Mouse (Mus musculus): ENCODE data around the gene Tmem167b. TPM values are rescaled to one million over a fixed set of nuclear protein-coding genes. Genes with fewer than 3 reads are reported as not detected.

The Tmem167b gene
- total RNA-seq, 4 experiments from 2014 or later: 14.8 to 16.5 (median 16.1) TPM

- DNase-seq (ENCODE audit: low spot score in 2 of 2): peak; percentile 60 to 70
These were observed 25.0 kb downstream of the Tmem167b start for GRCm38 (mm10) chr3:108537303-108537702.

GRCm38 (mm10) chr3:108536517-108537260 is 25.6 kb downstream of the Tmem167b start, which contains the start of gene 5330417C22Rik:
Gene 5330417C22Rik (minus strand): TSS chr3:108536536.
- DNase-seq (ENCODE audit: low spot score in 2 of 2): no peak

GRCm38 (mm10) chr3:108535896-108536516 is 26.3 kb downstream of the Tmem167b start:
- DNase-seq (ENCODE audit: low spot score in 2 of 2): no peak

- DNase-seq (ENCODE audit: low spot score in 2 of 2): no peak
These were observed 28.3 kb downstream of the Tmem167b start, which contains the start of gene 1700013F07Rik for GRCm38 (mm10) chr3:108533951-108534350. Gene 1700013F07Rik (plus strand): TSS chr3:108534150.

GRCm38 (mm10) chr3:108533114-108533885 is 29.0 kb downstream of the Tmem167b start:
- DNase-seq (ENCODE audit: low spot score in 2 of 2): no peak

- no peak for DNase-seq (ENCODE audit: low spot score in 2 of 2)
These were observed 33.8 kb downstream of the Tmem167b start for GRCm38 (mm10) chr3:108528489-108528888.

GRCm38 (mm10) chr3:108523415-108523814 is 38.9 kb downstream of the Tmem167b start:
- DNase-seq (ENCODE audit: low spot score in 2 of 2): no peak

- no peak for DNase-seq (ENCODE audit: low spot score in 2 of 2)
These were observed 44.0 kb downstream of the Tmem167b start for GRCm38 (mm10) chr3:108518276-108518675.

GRCm38 (mm10) chr3:108513465-108513864 is 48.8 kb downstream of the Tmem167b start:
- no peak for DNase-seq (ENCODE audit: low spot score in 2 of 2)

- DNase-seq (ENCODE audit: low spot score in 2 of 2): no peak
These were observed 51.4 kb downstream of the Tmem167b start for GRCm38 (mm10) chr3:108510716-108511483.

- DNase-seq (ENCODE audit: low spot score in 2 of 2): no peak
These were observed 52.1 kb downstream of the Tmem167b start for GRCm38 (mm10) chr3:108510156-108510555.

- no peak for DNase-seq (ENCODE audit: low spot score in 2 of 2)
These were observed 53.4 kb downstream of the Tmem167b start for GRCm38 (mm10) chr3:108508745-108509474.

Small RNAs within 50 kb of the gene (microRNA-seq; reads per million reads assigned to microRNA genes)
- gene Gm22860: not detected

Other genes starting within 250 kb of the Tmem167b start
- not detected for gene Mybphl, start 197.6 kb downstream of the Tmem167b start, total RNA-seq (2022)
- not detected for gene Psrc1, start 178.6 kb downstream of the Tmem167b start, total RNA-seq (2022)
- 10 to 100 TPM in 2 of 4 experiments, 1 to 10 TPM in 2; 8.9 to 12.5 (median 9.6) TPM for gene Celsr2, start 146.9 kb downstream of the Tmem167b start, total RNA-seq (2022)
- 100 to 1,000 TPM; 106 to 124 (median 111) TPM for gene Sars, start 117.3 kb downstream of the Tmem167b start, total RNA-seq (2022)
- gene 1700013F07Rik, start 28.3 kb downstream of the Tmem167b start, total RNA-seq (2022): not detected
- under 1 TPM in 2 of 4 experiments, not detected in 2; 0.19 to 0.31 TPM for gene 5330417C22Rik, start 25.9 kb downstream of the Tmem167b start, total RNA-seq (2022)
- 10 to 100 TPM; 18.6 to 30.2 (median 25.3) TPM for gene Taf13, start 9.2 kb upstream of the Tmem167b start, total RNA-seq (2022)
- gene Wdr47, start 28.8 kb upstream of the Tmem167b start, total RNA-seq (2022): 1 to 10 TPM; 3.5 to 7.7 (median 5.0) TPM
- gene Clcc1, start 91.4 kb upstream of the Tmem167b start, total RNA-seq (2022): 10 to 100 TPM; 33.9 to 45.3 (median 37.3) TPM
- 1 to 10 TPM in 1 of 4 experiments, under 1 TPM in 3; 0.56 to 1.2 (median 0.74) TPM for gene Gpsm2, start 159.8 kb upstream of the Tmem167b start, total RNA-seq (2022)
- gene Aknad1, start 177.2 kb upstream of the Tmem167b start, total RNA-seq (2022): under 1 TPM; 0.11 to 0.34 (median 0.15) TPM

Data from gastrocnemius, adult 8-10 months (tissue).